Mouse (Mus musculus): Measurements from ENCODE around the gene Ankef1. TPM values are rescaled to one million over a fixed set of nuclear protein-coding genes. Genes with fewer than 3 reads are reported as not detected.

The Ankef1 gene
- polyA plus RNA-seq, 1 experiment from 2014 or later, result 0.62 TPM

DNA sequence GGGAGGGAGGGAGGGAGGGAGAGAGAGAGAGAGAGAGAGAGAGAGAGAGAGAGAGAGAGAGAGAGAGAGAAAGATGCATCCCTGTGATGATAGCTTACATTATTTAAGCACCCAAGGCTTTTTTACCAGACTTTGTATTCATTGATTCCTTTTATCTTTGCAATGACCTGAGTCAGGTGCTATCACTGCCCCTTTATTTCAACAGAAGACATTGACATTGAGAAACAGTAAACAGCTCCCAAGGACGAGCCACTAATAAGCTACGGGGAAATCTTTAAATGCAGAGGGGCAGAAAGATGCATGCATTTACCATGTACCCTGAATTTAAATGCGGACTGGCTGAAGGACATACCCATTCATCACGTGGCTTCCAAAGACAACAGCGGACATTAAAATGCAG is 14.7 kb upstream of the Ankef1 start:
- Histone ChIP-seq H3K27me3 (ENCODE audit: control insufficient read depth, insufficient read depth, low read length) (no peaks in the 10 kb centered on the region), H3K9ac (replicated peaks; ENCODE audit: low read depth, low read length) (no peak overlapping the region), H3K36me3 (ENCODE audit: control insufficient read depth, insufficient read depth, low read length) (no peaks in the 10 kb centered on the region), H3K4me3 (ENCODE audit: low read depth, low read length) (no peak overlapping the region), H3K27ac (ENCODE audit: low read depth, low read length) (no peak overlapping the region), H3K9me3 (ENCODE audit: control insufficient read depth, low read length) (no peaks in the 10 kb centered on the region), H3K4me2 (ENCODE audit: low read depth, low read length) (no peak overlapping the region), H3K4me1 (ENCODE audit: control insufficient read depth, insufficient read depth, low read length) (no peaks in the 10 kb centered on the region)
- no peak for ATAC-seq (ENCODE audit: low read depth)
- 67% methylated on average over 5 of the region's 5 CpGs for WGBS

DNA sequence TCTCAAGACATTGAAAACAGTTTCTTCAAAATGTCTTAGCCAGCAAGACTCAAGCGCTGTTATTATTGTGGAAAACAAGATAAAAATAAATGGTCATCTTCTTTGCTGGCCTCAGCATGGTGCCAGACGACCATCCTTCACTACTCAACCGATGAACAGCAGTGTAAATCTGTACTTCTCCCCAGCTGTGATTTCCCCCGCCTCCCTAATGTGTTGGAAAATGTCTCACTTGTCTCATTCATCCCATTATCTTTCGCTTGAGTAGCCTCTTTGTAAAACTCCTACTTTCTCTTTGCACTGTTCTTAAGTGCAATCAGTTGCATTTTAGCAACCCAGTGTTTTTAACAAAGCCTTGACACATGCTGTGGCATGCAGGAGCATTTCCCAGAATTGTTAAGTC is 9.4 kb downstream of the Ankef1 start:
- Histone ChIP-seq H3K9me3 (ENCODE audit: control insufficient read depth, low read length) (no peaks in the 10 kb centered on the region), H3K27me3 (ENCODE audit: control insufficient read depth, insufficient read depth, low read length) (no peaks in the 10 kb centered on the region), H3K9ac (replicated peaks; ENCODE audit: low read depth, low read length) (no peak overlapping the region), H3K4me1 (ENCODE audit: control insufficient read depth, insufficient read depth, low read length) (no peaks in the 10 kb centered on the region), H3K27ac (ENCODE audit: low read depth, low read length) (no peak overlapping the region), H3K4me3 (ENCODE audit: low read depth, low read length) (no peak overlapping the region), H3K36me3 (ENCODE audit: control insufficient read depth, insufficient read depth, low read length) (no peaks in the 10 kb centered on the region), H3K4me2 (ENCODE audit: low read depth, low read length) (no peak overlapping the region)
- ATAC-seq (ENCODE audit: low read depth), result no peak
- WGBS, result 7% methylated on average over 5 of the region's 5 CpGs

DNA sequence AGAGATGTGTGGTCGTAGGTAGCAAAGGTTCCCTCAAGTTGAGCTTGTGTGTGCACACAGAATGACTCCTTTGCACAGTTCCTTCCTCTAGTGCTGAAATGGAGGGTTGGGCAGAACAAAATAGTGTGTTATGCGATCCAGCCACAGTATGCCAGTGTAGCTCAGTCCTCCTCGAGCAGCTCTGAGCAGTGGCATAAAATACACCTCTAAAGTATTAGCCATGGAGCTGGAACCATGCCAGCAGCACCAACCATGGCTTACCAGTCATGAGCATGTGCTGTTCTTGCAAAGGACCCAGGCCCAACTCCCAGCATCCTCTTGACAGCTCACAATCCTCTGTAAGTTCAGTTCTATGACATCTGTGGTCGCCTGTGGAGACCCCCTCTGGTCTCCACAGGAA is 10.0 kb downstream of the Ankef1 start:
- no peak; the same call in 1 of the 2 replicates for ATAC-seq (ENCODE audit: low read depth)
- H3K4me2 ChIP-seq (ENCODE audit: low read depth, low read length), result no peak overlapping the region

DNA sequence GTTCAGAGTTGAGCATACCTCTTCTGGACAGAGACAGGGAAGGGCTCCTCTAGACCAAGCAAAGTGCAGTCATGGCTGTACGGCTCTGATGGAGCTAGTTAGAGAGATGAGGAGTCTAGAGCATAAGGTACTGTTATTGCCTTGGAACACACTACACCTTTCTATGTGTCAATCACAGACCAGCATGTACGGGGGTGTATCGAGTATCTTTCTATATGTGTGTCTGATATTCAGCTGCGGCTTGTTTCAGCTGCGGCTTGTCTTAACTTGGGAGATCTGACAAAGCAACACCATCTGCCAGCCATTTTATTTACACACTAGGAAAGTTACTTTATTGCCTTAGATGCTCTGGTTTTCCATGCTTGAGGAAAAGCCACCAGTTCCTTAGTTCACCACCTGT is 11.1 kb downstream of the Ankef1 start:
- Histone ChIP-seq H3K36me3 (ENCODE audit: control insufficient read depth, insufficient read depth, low read length) (no peaks in the 10 kb centered on the region), H3K9ac (replicated peaks; ENCODE audit: low read depth, low read length) (no peak overlapping the region), H3K4me1 (ENCODE audit: control insufficient read depth, insufficient read depth, low read length) (no peaks in the 10 kb centered on the region), H3K27ac (ENCODE audit: low read depth, low read length) (no peak overlapping the region), H3K4me2 (ENCODE audit: low read depth, low read length) (no peak overlapping the region), H3K9me3 (ENCODE audit: control insufficient read depth, low read length) (no peaks in the 10 kb centered on the region), H3K27me3 (ENCODE audit: control insufficient read depth, insufficient read depth, low read length) (no peaks in the 10 kb centered on the region), H3K4me3 (ENCODE audit: low read depth, low read length) (no peak overlapping the region)
- WGBS, result 93% methylated on average over 5 of the region's 5 CpGs
- no peak for ATAC-seq (ENCODE audit: low read depth)

More for the DNA sequence above, 10.0 kb downstream of the Ankef1 start:
- H3K27me3 ChIP-seq (ENCODE audit: control insufficient read depth, insufficient read depth, low read length), result no peaks in the 10 kb centered on the region
- H3K9ac ChIP-seq (replicated peaks; ENCODE audit: low read depth, low read length), result no peak overlapping the region
- no peak overlapping the region for H3K4me3 ChIP-seq (ENCODE audit: low read depth, low read length)
- H3K36me3 ChIP-seq (ENCODE audit: control insufficient read depth, insufficient read depth, low read length), result no peaks in the 10 kb centered on the region
- no peaks in the 10 kb centered on the region for H3K9me3 ChIP-seq (ENCODE audit: control insufficient read depth, low read length)
- no peaks in the 10 kb centered on the region for H3K4me1 ChIP-seq (ENCODE audit: control insufficient read depth, insufficient read depth, low read length)
- 54% methylated on average over 4 of the region's 4 CpGs for WGBS
- no peak overlapping the region for H3K27ac ChIP-seq (ENCODE audit: low read depth, low read length)

DNA sequence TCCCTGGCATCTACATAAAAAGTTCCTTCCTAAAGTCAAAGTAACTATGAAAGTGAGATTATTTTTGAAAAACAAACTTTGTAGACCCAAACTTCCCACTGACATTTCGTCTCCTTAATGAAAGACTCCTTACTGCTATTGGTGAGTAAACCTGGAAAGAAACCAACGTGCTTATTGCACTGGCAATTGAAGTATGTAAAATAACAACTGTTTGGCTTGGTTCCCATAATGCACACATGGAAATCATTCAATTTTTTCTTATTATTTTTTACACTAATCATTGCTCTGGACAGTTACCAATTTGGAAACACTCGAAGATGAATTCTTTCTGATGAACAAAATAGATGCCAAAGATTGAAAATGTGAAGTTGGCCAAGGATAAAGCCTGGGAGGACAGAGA is 12.1 kb downstream of the Ankef1 start:
- no peaks in the 10 kb centered on the region for H3K9me3 ChIP-seq (ENCODE audit: control insufficient read depth, low read length)
- H3K9ac ChIP-seq (replicated peaks; ENCODE audit: low read depth, low read length), result no peak overlapping the region
- no peaks in the 10 kb centered on the region for H3K36me3 ChIP-seq (ENCODE audit: control insufficient read depth, insufficient read depth, low read length)
- no peak overlapping the region for H3K27ac ChIP-seq (ENCODE audit: low read depth, low read length)
- no peaks in the 10 kb centered on the region for H3K27me3 ChIP-seq (ENCODE audit: control insufficient read depth, insufficient read depth, low read length)
- ATAC-seq (ENCODE audit: low read depth), result no peak
- WGBS, result 78% methylated on average over 3 of the region's 3 CpGs
- H3K4me1 ChIP-seq (ENCODE audit: control insufficient read depth, insufficient read depth, low read length), result no peaks in the 10 kb centered on the region
- no peak overlapping the region for H3K4me2 ChIP-seq (ENCODE audit: low read depth, low read length)
- H3K4me3 ChIP-seq (ENCODE audit: low read depth, low read length), result no peak overlapping the region

DNA sequence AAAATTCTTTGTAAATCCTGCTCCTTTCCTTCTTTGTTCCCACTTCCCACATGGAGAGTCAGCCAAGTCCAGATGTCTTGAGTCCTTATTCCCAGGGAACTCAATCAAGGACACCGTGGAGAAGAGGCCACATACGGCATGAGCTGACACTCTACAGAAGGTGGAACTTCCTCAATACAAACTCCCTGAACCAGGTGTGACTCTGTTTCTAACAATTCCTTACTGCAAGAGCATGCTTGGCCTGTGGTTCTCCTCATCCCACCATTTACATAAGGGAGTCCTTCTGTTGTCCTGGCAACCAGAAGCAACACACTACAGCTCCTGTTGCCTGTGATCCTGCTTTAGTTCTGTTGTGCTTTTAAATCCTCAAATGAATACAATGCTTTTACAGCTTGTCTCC is 13.8 kb downstream of the Ankef1 start:
- H3K27me3 ChIP-seq (ENCODE audit: control insufficient read depth, insufficient read depth, low read length), result no peaks in the 10 kb centered on the region
- no peaks in the 10 kb centered on the region for H3K36me3 ChIP-seq (ENCODE audit: control insufficient read depth, insufficient read depth, low read length)
- H3K4me1 ChIP-seq (ENCODE audit: control insufficient read depth, insufficient read depth, low read length), result no peaks in the 10 kb centered on the region
- ATAC-seq (ENCODE audit: low read depth), result no peak
- H3K9ac ChIP-seq (replicated peaks; ENCODE audit: low read depth, low read length), result no peak overlapping the region
- H3K27ac ChIP-seq (ENCODE audit: low read depth, low read length), result no peak overlapping the region
- H3K9me3 ChIP-seq (ENCODE audit: control insufficient read depth, low read length), result no peaks in the 10 kb centered on the region
- no peak overlapping the region for H3K4me2 ChIP-seq (ENCODE audit: low read depth, low read length)
- H3K4me3 ChIP-seq (ENCODE audit: low read depth, low read length), result no peak overlapping the region
- 67% methylated on average over 2 of the region's 2 CpGs for WGBS

GRCm38 (mm10) chr2:136528937-136529336 is 27.2 kb downstream of the Ankef1 start:
- Histone ChIP-seq H3K36me3 (ENCODE audit: control insufficient read depth, insufficient read depth, low read length) (no peaks in the 10 kb centered on the region), H3K9ac (replicated peaks; ENCODE audit: low read depth, low read length) (no peak overlapping the region), H3K27ac (ENCODE audit: low read depth, low read length) (no peak overlapping the region), H3K9me3 (ENCODE audit: control insufficient read depth, low read length) (no peaks in the 10 kb centered on the region), H3K4me2 (ENCODE audit: low read depth, low read length) (no peak overlapping the region), H3K4me3 (ENCODE audit: low read depth, low read length) (no peak overlapping the region), H3K27me3 (ENCODE audit: control insufficient read depth, insufficient read depth, low read length) (no peaks in the 10 kb centered on the region), H3K4me1 (ENCODE audit: control insufficient read depth, insufficient read depth, low read length) (no peaks in the 10 kb centered on the region)
- ATAC-seq (ENCODE audit: low read depth), result no peak
- 83% methylated on average over 7 of the region's 7 CpGs for WGBS

GRCm38 (mm10) chr2:136532033-136532432 is 30.3 kb downstream of the Ankef1 start:
- no peaks in the 10 kb centered on the region for H3K36me3 ChIP-seq (ENCODE audit: control insufficient read depth, insufficient read depth, low read length)
- H3K27me3 ChIP-seq (ENCODE audit: control insufficient read depth, insufficient read depth, low read length), result no peaks in the 10 kb centered on the region
- no peaks in the 10 kb centered on the region for H3K4me1 ChIP-seq (ENCODE audit: control insufficient read depth, insufficient read depth, low read length)
- peak overlapping the region; percentile 60 for H3K4me2 ChIP-seq (ENCODE audit: low read depth, low read length)
- peak overlapping the region; percentile 60 for H3K9ac ChIP-seq (replicated peaks; ENCODE audit: low read depth, low read length)
- ATAC-seq (ENCODE audit: low read depth), result peak; percentile 100
- under 1% methylated on average over 23 of the region's 23 CpGs for WGBS
- no peaks in the 10 kb centered on the region for H3K9me3 ChIP-seq (ENCODE audit: control insufficient read depth, low read length)
- H3K4me3 ChIP-seq (ENCODE audit: low read depth, low read length), result peak overlapping the region; percentile 42
- H3K27ac ChIP-seq (ENCODE audit: low read depth, low read length), result peak overlapping the region; percentile 60; the same call in 1 of the 2 replicates

DNA sequence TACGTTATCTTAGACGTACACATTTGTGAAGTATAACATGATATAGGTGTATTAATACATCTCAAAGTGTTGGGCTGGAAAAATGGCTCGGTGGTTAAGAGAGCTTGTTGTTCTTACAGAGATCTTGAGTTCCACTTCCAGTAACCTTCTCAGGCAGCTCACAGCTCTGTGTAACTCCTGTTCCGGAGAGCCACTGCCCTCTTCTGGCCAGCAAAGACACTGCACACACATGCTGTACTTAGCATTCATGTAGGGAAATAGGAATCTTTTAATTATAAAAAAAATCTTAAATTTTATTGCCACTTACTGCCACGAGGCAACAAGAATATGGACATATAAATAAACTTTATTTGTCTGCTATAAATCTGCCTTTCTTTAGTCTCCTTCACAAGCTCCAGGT is 56.3 kb downstream of the Ankef1 start:
- H3K4me1 ChIP-seq (ENCODE audit: control insufficient read depth, insufficient read depth, low read length), result no peaks in the 10 kb centered on the region
- no peaks in the 10 kb centered on the region for H3K9me3 ChIP-seq (ENCODE audit: control insufficient read depth, low read length)
- H3K4me2 ChIP-seq (ENCODE audit: low read depth, low read length), result no peak overlapping the region
- H3K36me3 ChIP-seq (ENCODE audit: control insufficient read depth, insufficient read depth, low read length), result no peaks in the 10 kb centered on the region
- H3K4me3 ChIP-seq (ENCODE audit: low read depth, low read length), result no peak overlapping the region
- ATAC-seq (ENCODE audit: low read depth), result no peak
- 73% methylated on average over 5 of the region's 5 CpGs for WGBS
- H3K27ac ChIP-seq (ENCODE audit: low read depth, low read length), result no peak overlapping the region
- no peak overlapping the region for H3K9ac ChIP-seq (replicated peaks; ENCODE audit: low read depth, low read length)
- H3K27me3 ChIP-seq (ENCODE audit: control insufficient read depth, insufficient read depth, low read length), result no peaks in the 10 kb centered on the region

GRCm38 (mm10) chr2:136562336-136562735 is 60.6 kb downstream of the Ankef1 start:
- Histone ChIP-seq H3K9ac (replicated peaks; ENCODE audit: low read depth, low read length) (no peak overlapping the region), H3K4me3 (ENCODE audit: low read depth, low read length) (no peak overlapping the region), H3K4me1 (ENCODE audit: control insufficient read depth, insufficient read depth, low read length) (no peaks in the 10 kb centered on the region), H3K9me3 (ENCODE audit: control insufficient read depth, low read length) (no peaks in the 10 kb centered on the region), H3K36me3 (ENCODE audit: control insufficient read depth, insufficient read depth, low read length) (no peaks in the 10 kb centered on the region), H3K4me2 (ENCODE audit: low read depth, low read length) (no peak overlapping the region), H3K27ac (ENCODE audit: low read depth, low read length) (no peak overlapping the region), H3K27me3 (ENCODE audit: control insufficient read depth, insufficient read depth, low read length) (no peaks in the 10 kb centered on the region)
- ATAC-seq (ENCODE audit: low read depth), result no peak
- WGBS, result 83% methylated on average over 1 of the region's 1 CpGs
